In the genomic region with DNA sequence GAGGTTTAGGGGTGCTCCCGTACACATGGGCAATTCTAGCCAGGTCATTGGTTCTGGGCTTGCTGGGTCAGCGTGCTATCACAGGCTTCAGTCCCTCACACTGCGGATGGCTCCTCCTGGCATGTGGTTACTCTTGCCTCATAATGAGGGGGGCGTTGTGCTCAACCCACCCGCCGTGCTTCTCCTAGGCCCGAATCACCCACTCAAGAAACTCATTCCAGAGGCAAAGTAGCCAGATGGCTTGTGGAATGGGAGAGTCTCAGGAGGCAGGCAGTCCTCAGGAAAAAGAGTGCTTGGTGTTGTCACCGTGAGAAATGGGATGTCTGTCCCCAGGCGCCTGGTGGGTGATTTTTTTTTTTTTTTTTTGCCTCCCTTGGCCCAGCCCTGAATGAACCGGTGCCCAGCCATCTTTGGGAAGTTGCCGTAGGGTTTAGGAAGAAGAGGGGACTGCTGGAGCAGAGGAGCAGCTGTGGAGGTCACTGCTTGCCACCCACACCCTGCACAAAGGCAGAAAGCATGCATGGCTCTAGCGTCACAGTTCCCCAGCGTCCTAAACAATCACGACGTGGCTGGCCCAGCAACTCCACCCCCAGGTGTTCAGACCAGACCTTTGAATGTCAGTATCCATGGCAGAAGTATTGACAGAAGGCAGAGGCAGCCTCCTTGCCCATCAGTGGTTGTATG, we compare ENCODE assay signal across 24 mouse cellular contexts. TPM values are rescaled to one million over a fixed set of nuclear protein-coding genes. Genes with fewer than 3 reads are reported as not detected.
DNase-seq lines count a peak whose midpoint lies in the region; ATAC-seq and TF ChIP-seq lines count a peak whose summit lies in the region.
"Had no signal": no experiment of that assay in that cellular context is flagged by ENCODE, and none has a peak within 500 bp of the region (broad histone marks: within the 10 kb centered on the region; RNA-seq: fewer than 3 reads in every experiment).

No protein-coding gene starts in this region.

- H3K9me3 ChIP-seq in neural tube, embryonic 12.5 days, result no peaks in the 10 kb centered on the region
- H3K9me3 ChIP-seq: heart, embryonic 12.5 days; kidney, embryonic 15.5 days; limb, embryonic 13.5 days; liver, embryonic 12.5 days; megakaryocyte, embryonic 14.5 days had no signal

- H3K9ac ChIP-seq in neural tube, embryonic 12.5 days, result no peak overlapping the region
- H3K9ac ChIP-seq: heart, embryonic 12.5 days; kidney, embryonic 15.5 days; liver, embryonic 12.5 days had no signal

- WGBS in neural tube, embryonic 12.5 days, result 56% methylated on average over 15 of the region's 15 CpGs

- TF ChIP-seq CTCF in layer of hippocampus, adult 2 months (conservative IDR thresholded peaks at IDR 0.05), result no peak

- H3K36me3 ChIP-seq in neural tube, embryonic 12.5 days, result peaks cover 1% of the 10 kb centered on the region; the same call in 1 of the 2 replicates
- H3K36me3 ChIP-seq: heart, embryonic 12.5 days; kidney, embryonic 15.5 days; limb, embryonic 13.5 days; liver, embryonic 12.5 days had no signal

- no peak overlapping the region for H3K4me2 ChIP-seq in neural tube, embryonic 12.5 days (replicated peaks)
- H3K4me2 ChIP-seq: heart, embryonic 12.5 days; kidney, embryonic 15.5 days; limb, embryonic 13.5 days; liver, embryonic 12.5 days had no signal

- ATAC-seq in frontal cortex, adult (ENCODE audit: low TSS enrichment), result peak; percentile 11; the same call in 1 of the 2 replicates
- ATAC-seq in neural tube, embryonic 12.5 days (ENCODE audit: low FRiP score, low read depth), result no peak
- ATAC-seq: CD4-positive, CD25-positive, alpha-beta regulatory T cell, adult 4 months; liver, embryonic 12.5 days had no signal

- no peak for DNase-seq in frontal cortex, postnatal 25 days (ENCODE audit: low spot score in 2 of 2)
- DNase-seq in layer of hippocampus, adult 2 months (ENCODE audit: low spot score in 2 of 2), result no peak
- DNase-seq in layer of hippocampus, postnatal 36 days, result no peak
- DNase-seq in neural tube, embryonic 10.5 days (ENCODE audit: extremely low spot score, low spot score), result no peak
- peak; percentile 87 for DNase-seq in brain, adult 2 months (ENCODE audit: low read depth, low spot score)
- no peak for DNase-seq in embryo, embryonic 10.5 days (ENCODE audit: low spot score)
- DNase-seq: adrenal gland, postnatal 14 days; cerebellum, adult 9-10 months; gastrocnemius, postnatal 14 days; heart, adult 18-20 months; heart, postnatal 10 days; kidney, adult 11 months; kidney, postnatal 36 days; lung, adult 18-20 months; midbrain, embryonic 14.5 days; thymus, adult 18-20 months had no signal

- H3K4me1 ChIP-seq in neural tube, embryonic 12.5 days, result peaks cover 38% of the 10 kb centered on the region

- peak overlapping the region; percentile 93 for H3K27ac ChIP-seq in layer of hippocampus, adult 2 months
- H3K27ac ChIP-seq in neural tube, embryonic 12.5 days, result 0 out of 2 replicates have a peak overlapping the region, but pooled peaks have one; percentile 15
- H3K27ac ChIP-seq: kidney, embryonic 15.5 days; limb, embryonic 13.5 days; liver, embryonic 12.5 days had no signal

- no peak overlapping the region for H3K4me3 ChIP-seq in layer of hippocampus, adult 2 months
- no peak overlapping the region for H3K4me3 ChIP-seq in neural tube, embryonic 12.5 days
- H3K4me3 ChIP-seq: heart, embryonic 12.5 days; kidney, embryonic 15.5 days; limb, embryonic 13.5 days; liver, embryonic 12.5 days; megakaryocyte, embryonic 14.5 days had no signal

- H3K27me3 ChIP-seq in neural tube, embryonic 12.5 days (replicated peaks), result peaks cover 2% of the 10 kb centered on the region
- H3K27me3 ChIP-seq: kidney, embryonic 15.5 days; limb, embryonic 13.5 days had no signal

RNA-seq across cellular contexts. Expression of a gene that starts 11.2 kb away (rescaled TPM):
- 100 to 1,000 TPM; 218 to 227 TPM for total RNA-seq in layer of hippocampus, adult 2 months (2021)
- total RNA-seq in layer of hippocampus, postnatal 36 days (2021), result 100 to 1,000 TPM; 226 to 242 TPM
- polyA plus RNA-seq in neural tube, embryonic 12.5 days (2016; fragmentation: Nextera tagmentation; extraction: Ambion mirVana), result 73.1 and 74.2 TPM in 2 replicates

RNA-seq across cellular contexts. Expression of a gene that starts 59.6 kb away (rescaled TPM):
- 100 to 1,000 TPM in 1 of 2 experiments, 10 to 100 TPM in 1; 93.8 to 101 TPM for total RNA-seq in layer of hippocampus, adult 2 months (2021)
- 100 to 1,000 TPM; 100 to 101 TPM for total RNA-seq in layer of hippocampus, postnatal 36 days (2021)
- 309 and 324 TPM in 2 replicates for polyA plus RNA-seq in neural tube, embryonic 12.5 days (2016; fragmentation: Nextera tagmentation; extraction: Ambion mirVana)
